Mouse (Mus musculus) lung, embryonic 16.5 days (tissue): Measurements from ENCODE around the gene Tmem120a. TPM values are rescaled to one million over a fixed set of nuclear protein-coding genes. Genes with fewer than 3 reads are reported as not detected.
A peak's percentile ranks its signal among the peaks of the same experiment; 100 is the strongest.

Experiments used
- ATAC-seq: fragments of 200-750 bp; cut with Nextera tagmentation; 2 replicates; pipeline ENCODE4 v1.8.0; 2017; ENCODE audit warnings: low read depth, mild to moderate bottlenecking, moderate library complexity
- H3K27ac ChIP-seq: fragments of 300-500 bp; sonication (generic); 2 replicates; pipeline ENCODE4 v1.5.1; 2014; ENCODE audit warnings: mild to moderate bottlenecking, control low read depth, low read length
- H3K27me3 ChIP-seq: fragments of 300-500 bp; sonication (generic); 2 replicates; pipeline ENCODE4 v1.6.1; 2014; ENCODE audit warnings: low read depth, low read length, mixed read lengths; ENCODE audit not compliant: control insufficient read depth, insufficient read depth
- H3K36me3 ChIP-seq: fragments of 300-500 bp; sonication (generic); 2 replicates; pipeline ENCODE4 v1.6.1; 2014; ENCODE audit warnings: low read length; ENCODE audit not compliant: control insufficient read depth, insufficient read depth
- H3K4me1 ChIP-seq: fragments of 300-500 bp; sonication (generic); replicated peaks from 2 replicates; pipeline ENCODE4 v1.6.1; 2014; ENCODE audit warnings: low read length, mixed read lengths; ENCODE audit not compliant: control insufficient read depth, insufficient read depth
- H3K4me2 ChIP-seq: fragments of 300-500 bp; sonication (generic); 2 replicates; pipeline ENCODE4 v1.6.1; 2014; ENCODE audit warnings: low read depth, low read length, control low read depth
- H3K4me3 ChIP-seq: fragments of 300-500 bp; sonication (generic); 2 replicates; pipeline ENCODE4 v1.5.1; 2014; ENCODE audit warnings: mild to moderate bottlenecking, low read length, control low read depth
- H3K9ac ChIP-seq: fragments of 300-500 bp; sonication (generic); 2 replicates; pipeline ENCODE4 v1.6.1; 2014; ENCODE audit warnings: low read length, control low read depth
- H3K9me3 ChIP-seq: fragments of 300-500 bp; sonication (generic); 2 replicates; pipeline ENCODE4 v1.6.1; 2016; ENCODE audit warnings: low read length; ENCODE audit not compliant: control insufficient read depth
- WGBS: fragments of 180-500 bp; shearing (Covaris S2); extraction: QIAGEN DNeasy Blood & Tissue Kit; methylation state at CpG from one replicate; pipeline ENCODE4 v1.1.7; 2014; 5-methylcytosine and 5-hydroxymethylcytosine counted together
- polyA plus RNA-seq: library from polyadenylated mRNA; unstranded; fragments of >200 nt; fragmentation: Nextera tagmentation; extraction: Ambion mirVana; gene quantifications from 2 replicates; pipeline ENCODE4 v1.2.1, GENCODE M21; 2015

Gene Tmem120a
- polyA plus RNA-seq, 1 experiment from 2014 or later = 37.9 TPM

- Histone ChIP-seq H3K27me3 (no peaks in the 10 kb centered on the region), H3K27ac (no peak overlapping the region), H3K4me2 (no peak overlapping the region), H3K9me3 (no peaks in the 10 kb centered on the region), H3K4me1 (peaks cover 7% of the 10 kb centered on the region), H3K36me3 (peaks cover 4% of the 10 kb centered on the region; the same call in 1 of the 2 replicates), H3K4me3 (no peak overlapping the region), H3K9ac (no peak overlapping the region)
- no peak for ATAC-seq
- 89% methylated on average over 4 of the region's 4 CpGs for WGBS
These were observed 38.9 kb downstream of the Tmem120a start for GRCm38 (mm10) chr5:135705383-135705782.

DNA sequence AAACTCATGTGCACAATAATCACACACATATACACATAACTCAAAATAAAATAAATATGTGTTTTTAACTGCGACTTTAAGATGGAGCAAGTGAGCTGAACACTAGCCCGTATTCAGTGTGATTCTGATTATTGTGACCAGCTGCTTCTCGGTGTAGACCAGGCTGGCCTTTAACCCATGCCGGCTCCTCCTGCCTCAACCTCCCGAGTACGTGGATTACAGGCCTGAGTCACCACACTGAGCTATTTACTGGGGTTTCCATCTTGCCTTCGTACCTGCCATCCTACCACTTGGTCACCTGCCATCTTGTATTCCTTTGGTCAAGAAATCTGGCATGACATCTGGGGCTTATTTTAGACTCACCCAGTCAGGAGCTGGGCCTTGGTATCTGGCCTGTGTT, 40.8 kb downstream of the Tmem120a start:
- H3K9me3 ChIP-seq = no peaks in the 10 kb centered on the region
- H3K27me3 ChIP-seq = no peaks in the 10 kb centered on the region
- H3K36me3 ChIP-seq = peaks cover 2% of the 10 kb centered on the region; the same call in 1 of the 2 replicates
- no peak overlapping the region for H3K27ac ChIP-seq
- ATAC-seq = no peak
- 93% methylated on average over 7 of the region's 7 CpGs for WGBS
- peaks cover 7% of the 10 kb centered on the region for H3K4me1 ChIP-seq
- H3K4me3 ChIP-seq = no peak overlapping the region
- no peak overlapping the region for H3K9ac ChIP-seq
- H3K4me2 ChIP-seq = no peak overlapping the region

DNA sequence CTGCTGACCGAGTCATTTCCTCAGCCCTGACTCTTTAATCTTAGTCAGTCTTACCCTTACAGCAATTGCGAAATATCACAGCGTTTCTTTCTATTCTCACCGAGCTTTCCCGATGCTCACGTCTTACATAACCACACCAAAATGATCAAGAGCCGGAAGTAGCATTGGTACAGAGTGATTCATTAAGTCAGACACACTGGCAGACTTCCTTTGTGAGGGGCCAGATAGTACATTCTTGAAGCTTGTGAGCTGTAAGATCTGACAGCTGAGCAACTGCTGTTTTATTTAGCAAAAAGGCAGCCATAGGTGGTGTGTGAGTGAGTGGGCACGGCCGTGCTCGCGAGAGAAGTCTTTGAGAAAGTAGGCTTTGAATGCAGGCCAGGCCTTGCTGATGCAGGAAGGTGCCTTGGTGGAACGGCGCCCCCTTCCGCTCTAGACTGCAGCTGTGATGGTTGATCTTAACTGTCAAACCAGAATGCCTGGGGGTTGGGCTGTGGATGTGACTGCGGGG, 41.5 kb downstream of the Tmem120a start:
- H3K27me3 ChIP-seq = no peaks in the 10 kb centered on the region
- peak; percentile 80 for ATAC-seq
- peaks cover 7% of the 10 kb centered on the region for H3K4me1 ChIP-seq
- no peak overlapping the region for H3K4me3 ChIP-seq
- peak overlapping the region; percentile 59 for H3K27ac ChIP-seq
- no peaks in the 10 kb centered on the region for H3K9me3 ChIP-seq
- H3K36me3 ChIP-seq = peaks cover 1% of the 10 kb centered on the region; the same call in 1 of the 2 replicates
- no peak overlapping the region for H3K9ac ChIP-seq
- no peak overlapping the region for H3K4me2 ChIP-seq
- WGBS = 37% methylated on average over 15 of the region's 15 CpGs

- H3K27ac ChIP-seq = peak overlapping the region; percentile 59
- no peaks in the 10 kb centered on the region for H3K9me3 ChIP-seq
- 78% methylated on average over 6 of the region's 6 CpGs for WGBS
- H3K4me2 ChIP-seq = no peak overlapping the region
- no peaks in the 10 kb centered on the region for H3K27me3 ChIP-seq
- no peak overlapping the region for H3K4me3 ChIP-seq
- H3K4me1 ChIP-seq = peaks cover 9% of the 10 kb centered on the region
- no peaks in the 10 kb centered on the region; the same call in 1 of the 2 replicates for H3K36me3 ChIP-seq
- ATAC-seq = no peak
- H3K9ac ChIP-seq = no peak overlapping the region
These were observed 42.1 kb downstream of the Tmem120a start for GRCm38 (mm10) chr5:135702190-135702589.

DNA sequence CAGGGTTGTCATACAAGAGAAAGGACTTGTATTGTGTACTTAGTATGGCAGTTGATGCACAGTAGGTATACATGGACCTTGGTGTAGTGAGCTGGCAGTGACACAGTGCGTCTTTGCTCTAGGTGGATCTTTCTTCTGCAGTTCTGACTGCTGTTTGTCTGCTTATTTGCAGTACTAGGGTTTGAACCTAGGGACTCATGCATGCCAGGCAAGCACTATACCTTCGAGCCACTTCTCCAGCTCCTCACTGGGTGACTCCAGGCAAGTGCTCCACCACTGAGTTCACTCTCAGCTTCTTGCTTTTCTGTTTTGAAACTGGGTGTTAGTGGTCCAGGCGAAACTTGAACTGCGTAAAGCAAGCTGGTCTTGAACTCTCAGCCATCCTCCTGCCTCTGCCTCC, 42.6 kb downstream of the Tmem120a start:
- Histone ChIP-seq H3K27ac (no peak overlapping the region), H3K4me2 (no peak overlapping the region), H3K36me3 (no peaks in the 10 kb centered on the region), H3K4me1 (peaks cover 9% of the 10 kb centered on the region), H3K9me3 (no peaks in the 10 kb centered on the region), H3K9ac (no peak overlapping the region), H3K27me3 (no peaks in the 10 kb centered on the region), H3K4me3 (no peak overlapping the region)
- no peak for ATAC-seq
- 94% methylated on average over 4 of the region's 4 CpGs for WGBS

DNA sequence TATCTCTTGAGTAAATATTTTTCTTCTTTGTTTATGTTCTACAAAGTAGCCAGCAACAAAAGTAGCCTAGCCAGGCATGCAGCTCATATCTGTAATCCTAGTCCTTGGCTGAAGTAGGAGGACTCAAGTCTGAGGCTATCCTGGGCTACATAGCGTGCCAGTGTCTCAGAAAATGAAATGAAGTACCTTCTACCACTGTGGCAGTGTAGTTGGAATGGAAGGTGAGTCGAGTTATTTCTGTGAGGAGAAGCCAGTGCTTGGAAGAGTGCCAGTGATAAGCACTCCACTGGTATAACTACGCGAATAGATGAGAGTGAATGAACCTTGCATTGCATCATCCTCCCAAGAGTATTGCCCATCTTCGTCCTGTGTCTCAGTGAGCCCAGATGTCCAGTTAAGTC, 46.5 kb downstream of the Tmem120a start:
- 60% methylated on average over 5 of the region's 5 CpGs for WGBS
- H3K4me3 ChIP-seq = no peak overlapping the region
- no peak overlapping the region for H3K9ac ChIP-seq
- peaks cover 8% of the 10 kb centered on the region for H3K4me1 ChIP-seq
- no peak for ATAC-seq
- H3K27me3 ChIP-seq = no peaks in the 10 kb centered on the region
- no peak overlapping the region for H3K27ac ChIP-seq
- no peaks in the 10 kb centered on the region for H3K36me3 ChIP-seq
- H3K4me2 ChIP-seq = no peak overlapping the region
- no peaks in the 10 kb centered on the region for H3K9me3 ChIP-seq

DNA sequence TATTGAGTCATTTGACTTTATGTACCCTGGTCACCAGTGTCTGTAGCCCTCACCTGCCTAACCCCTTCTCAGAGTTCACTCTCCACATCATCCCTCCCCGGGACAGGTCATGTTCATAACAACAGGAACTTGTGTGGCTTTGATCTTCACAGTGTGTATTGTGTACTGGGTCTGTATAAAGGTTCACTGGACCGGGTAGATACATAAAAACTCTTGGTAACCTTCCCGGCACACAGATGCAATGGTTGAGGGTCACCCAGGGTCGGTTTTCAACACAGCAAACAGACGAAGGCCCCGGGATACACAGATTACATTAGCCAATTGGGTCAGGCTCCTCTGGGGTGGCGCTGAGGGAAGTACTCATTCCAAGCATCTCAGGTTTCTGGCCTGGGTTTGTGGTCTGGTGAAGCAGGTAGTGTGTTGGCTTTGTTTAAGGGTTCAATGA, 48.9 kb downstream of the Tmem120a start:
- ATAC-seq = no peak
- Histone ChIP-seq H3K4me1 (peaks cover 8% of the 10 kb centered on the region), H3K4me3 (no peak overlapping the region), H3K9ac (no peak overlapping the region), H3K4me2 (no peak overlapping the region), H3K36me3 (no peaks in the 10 kb centered on the region), H3K27me3 (no peaks in the 10 kb centered on the region), H3K27ac (no peak overlapping the region), H3K9me3 (no peaks in the 10 kb centered on the region)
- WGBS = 37% methylated on average over 7 of the region's 7 CpGs

GRCm38 (mm10) chr5:135693281-135693853, 50.9 kb downstream of the Tmem120a start:
- ATAC-seq = no peak
- WGBS = 87% methylated on average over 5 of the region's 5 CpGs
- H3K27me3 ChIP-seq = no peaks in the 10 kb centered on the region

GRCm38 (mm10) chr5:135691266-135691665, 53.0 kb downstream of the Tmem120a start:
- no peak for ATAC-seq
- H3K4me2 ChIP-seq = no peak overlapping the region
- WGBS = 63% methylated on average over 4 of the region's 4 CpGs

More at GRCm38 (mm10) chr5:135693281-135693853, 50.9 kb downstream of the Tmem120a start:
- Histone ChIP-seq H3K9me3 (no peaks in the 10 kb centered on the region), H3K9ac (no peak overlapping the region), H3K4me3 (no peak overlapping the region), H3K27ac (no peak overlapping the region), H3K4me1 (peaks cover 16% of the 10 kb centered on the region), H3K4me2 (no peak overlapping the region), H3K36me3 (no peaks in the 10 kb centered on the region)

More at GRCm38 (mm10) chr5:135691266-135691665, 53.0 kb downstream of the Tmem120a start:
- H3K27me3 ChIP-seq = no peaks in the 10 kb centered on the region
- peaks cover 18% of the 10 kb centered on the region for H3K4me1 ChIP-seq
- H3K36me3 ChIP-seq = no peaks in the 10 kb centered on the region
- no peak overlapping the region for H3K27ac ChIP-seq
- no peak overlapping the region for H3K9ac ChIP-seq
- H3K9me3 ChIP-seq = no peaks in the 10 kb centered on the region
- H3K4me3 ChIP-seq = no peak overlapping the region
